Mouse (Mus musculus): ENCODE measurements around the gene Khk. TPM values are rescaled to one million over a fixed set of nuclear protein-coding genes. Genes with fewer than 3 reads are reported as not detected.
A peak's percentile ranks its signal among the peaks of the same experiment; 100 is the strongest.

Gene Khk
- polyA plus RNA-seq, 1 experiment, result 1,266 TPM

- Histone ChIP-seq H3K36me3 (ENCODE audit: control insufficient read depth, insufficient read depth, low read length) (no peaks in the 10 kb centered on the region), H3K27me3 (replicated peaks; ENCODE audit: control insufficient read depth, insufficient read depth, low read length) (no peaks in the 10 kb centered on the region), H3K4me3 (ENCODE audit: insufficient read depth, low read depth, low read length) (no peak overlapping the region), H3K4me1 (ENCODE audit: control insufficient read depth, insufficient read depth, low read length) (no peaks in the 10 kb centered on the region), H3K27ac (ENCODE audit: insufficient read depth, low read depth, low read length) (no peak overlapping the region)
- no peak for DNase-seq
- TF ChIP-seq CTCF (conservative IDR thresholded peaks at IDR 0.05; ENCODE audit: insufficient read depth, insufficient read length, low read depth, low read length) (no peak), POLR2A (IDR thresholded peaks at IDR 0.05; ENCODE audit: low read depth, low read length) (no peak)
- WGBS, result 89% methylated on average over 5 of the region's 5 CpGs
Observed at GRCm38 (mm10) chr5:30934725-30935461, 13.7 kb downstream of the Khk start.

GRCm38 (mm10) chr5:30943004-30943403, 21.8 kb downstream of the Khk start:
- Histone ChIP-seq H3K36me3 (ENCODE audit: control insufficient read depth, insufficient read depth, low read length) (no peaks in the 10 kb centered on the region), H3K4me3 (ENCODE audit: insufficient read depth, low read depth, low read length) (no peak overlapping the region), H3K27me3 (replicated peaks; ENCODE audit: control insufficient read depth, insufficient read depth, low read length) (no peaks in the 10 kb centered on the region), H3K27ac (ENCODE audit: insufficient read depth, low read depth, low read length) (no peak overlapping the region), H3K4me1 (ENCODE audit: control insufficient read depth, insufficient read depth, low read length) (peaks cover 3% of the 10 kb centered on the region)
- peak; percentile 69 for TF ChIP-seq CTCF (conservative IDR thresholded peaks at IDR 0.05; ENCODE audit: insufficient read depth, insufficient read length, low read depth, low read length)
- no peak for TF ChIP-seq POLR2A (IDR thresholded peaks at IDR 0.05; ENCODE audit: low read depth, low read length)
- DNase-seq, result peak; percentile 75
- WGBS, result 84% methylated on average over 2 of the region's 2 CpGs

GRCm38 (mm10) chr5:30944344-30944743, 23.1 kb downstream of the Khk start:
- TF ChIP-seq CTCF (conservative IDR thresholded peaks at IDR 0.05; ENCODE audit: insufficient read depth, insufficient read length, low read depth, low read length) (no peak), POLR2A (IDR thresholded peaks at IDR 0.05; ENCODE audit: low read depth, low read length) (no peak)
- H3K4me3 ChIP-seq (ENCODE audit: insufficient read depth, low read depth, low read length), result peak overlapping the region; percentile 63
- peak; percentile 78 for DNase-seq
- no peaks in the 10 kb centered on the region for H3K36me3 ChIP-seq (ENCODE audit: control insufficient read depth, insufficient read depth, low read length)
- H3K4me1 ChIP-seq (ENCODE audit: control insufficient read depth, insufficient read depth, low read length), result peaks cover 9% of the 10 kb centered on the region
- WGBS, result 71% methylated on average over 6 of the region's 6 CpGs
- no peaks in the 10 kb centered on the region for H3K27me3 ChIP-seq (replicated peaks; ENCODE audit: control insufficient read depth, insufficient read depth, low read length)
- H3K27ac ChIP-seq (ENCODE audit: insufficient read depth, low read depth, low read length), result peak overlapping the region; percentile 96

- Histone ChIP-seq H3K4me3 (ENCODE audit: insufficient read depth, low read depth, low read length) (peak within 1 kb of the TSS; percentile 63), H3K27me3 (replicated peaks; ENCODE audit: control insufficient read depth, insufficient read depth, low read length) (no peaks in the 10 kb centered on the region), H3K27ac (ENCODE audit: insufficient read depth, low read depth, low read length) (peak within 1 kb of the TSS; percentile 96), H3K4me1 (ENCODE audit: control insufficient read depth, insufficient read depth, low read length) (peaks cover 11% of the 10 kb centered on the region), H3K36me3 (ENCODE audit: control insufficient read depth, insufficient read depth, low read length) (no peaks in the 10 kb centered on the region)
- DNase-seq, result peak; percentile 87
- peak; percentile 51 for TF ChIP-seq CTCF (conservative IDR thresholded peaks at IDR 0.05; ENCODE audit: insufficient read depth, insufficient read length, low read depth, low read length)
- no peak for TF ChIP-seq POLR2A (IDR thresholded peaks at IDR 0.05; ENCODE audit: low read depth, low read length)
- 8% methylated on average over 44 of the region's 44 CpGs for WGBS
Observed at GRCm38 (mm10) chr5:30944956-30945781, 23.9 kb downstream of the Khk start, which contains the start of gene Cgref1. Gene Cgref1 (minus strand): TSS chr5:30945591.

GRCm38 (mm10) chr5:30948620-30949019, 27.4 kb downstream of the Khk start:
- no peaks in the 10 kb centered on the region for H3K36me3 ChIP-seq (ENCODE audit: control insufficient read depth, insufficient read depth, low read length)
- peak overlapping the region; percentile 88 for H3K27ac ChIP-seq (ENCODE audit: insufficient read depth, low read depth, low read length)
- WGBS, result 61% methylated on average over 5 of the region's 5 CpGs
- peak; percentile 84 for DNase-seq
- H3K27me3 ChIP-seq (replicated peaks; ENCODE audit: control insufficient read depth, insufficient read depth, low read length), result no peaks in the 10 kb centered on the region
- H3K4me1 ChIP-seq (ENCODE audit: control insufficient read depth, insufficient read depth, low read length), result peaks cover 18% of the 10 kb centered on the region
- H3K4me3 ChIP-seq (ENCODE audit: insufficient read depth, low read depth, low read length), result no peak overlapping the region
- no peak for TF ChIP-seq CTCF (conservative IDR thresholded peaks at IDR 0.05; ENCODE audit: insufficient read depth, insufficient read length, low read depth, low read length)
- no peak for TF ChIP-seq POLR2A (IDR thresholded peaks at IDR 0.05; ENCODE audit: low read depth, low read length)

GRCm38 (mm10) chr5:30949654-30950326, 28.6 kb downstream of the Khk start:
- WGBS, result under 1% methylated on average over 31 of the region's 31 CpGs
- TF ChIP-seq CTCF (conservative IDR thresholded peaks at IDR 0.05; ENCODE audit: insufficient read depth, insufficient read length, low read depth, low read length) (no peak), POLR2A (IDR thresholded peaks at IDR 0.05; ENCODE audit: low read depth, low read length) (peak; percentile 59)
- Histone ChIP-seq H3K27ac (ENCODE audit: insufficient read depth, low read depth, low read length) (peak overlapping the region; percentile 88), H3K36me3 (ENCODE audit: control insufficient read depth, insufficient read depth, low read length) (no peaks in the 10 kb centered on the region; the same call in 1 of the 2 replicates), H3K4me3 (ENCODE audit: insufficient read depth, low read depth, low read length) (peak overlapping the region; percentile 97), H3K4me1 (ENCODE audit: control insufficient read depth, insufficient read depth, low read length) (peaks cover 18% of the 10 kb centered on the region), H3K27me3 (replicated peaks; ENCODE audit: control insufficient read depth, insufficient read depth, low read length) (no peaks in the 10 kb centered on the region)
- peak; percentile 97 for DNase-seq
